Mouse (Mus musculus) spleen, adult 2 months (tissue): ENCODE data around the gene Elmo2. TPM values are rescaled to one million over a fixed set of nuclear protein-coding genes. Genes with fewer than 3 reads are reported as not detected.

Experiments used
- DNase-seq, 2 experiments: peaks; one replicate each; pipeline versions ENCODE4 v3.0.0 to v3.0.0-alpha.2; 2012 to 2021; ENCODE audit warnings: low spot score in 2 of 2, low read depth in 1 of 2
- H3K27ac ChIP-seq: fragments of 200-500 bp; 2 replicates; pipeline ENCODE4 v1.5.1; 2012; ENCODE audit warnings: low read length, inconsistent platforms; ENCODE audit not compliant: insufficient read depth
- H3K27me3 ChIP-seq: fragments of 200-500 bp; 2 replicates; pipeline ENCODE4 v1.6.1; 2012; ENCODE audit warnings: mild to moderate bottlenecking, moderate library complexity, low read length, inconsistent platforms; ENCODE audit not compliant: control insufficient read depth, insufficient read depth
- H3K36me3 ChIP-seq: fragments of 200-500 bp; 2 replicates; pipeline ENCODE4 v1.6.1; 2012; ENCODE audit warnings: mild to moderate bottlenecking, low read length, inconsistent platforms; ENCODE audit not compliant: control insufficient read depth, insufficient read depth
- H3K4me1 ChIP-seq: fragments of 200-500 bp; 2 replicates; pipeline ENCODE4 v1.6.1; 2011; ENCODE audit warnings: inconsistent platforms; ENCODE audit not compliant: control insufficient read depth, insufficient read depth, insufficient read length
- H3K4me3 ChIP-seq: fragments of 200-500 bp; 2 replicates; pipeline ENCODE4 v1.5.1; 2011; ENCODE audit warnings: mild to moderate bottlenecking, inconsistent platforms; ENCODE audit not compliant: insufficient read depth, insufficient read length; ENCODE audit errors: extremely low read depth
- CTCF ChIP-seq: fragments of 200-500 bp; IDR thresholded peaks from 2 replicates; pipeline ENCODE4 v1.5.1; 2011; ENCODE audit warnings: mild to moderate bottlenecking, inconsistent platforms; ENCODE audit not compliant: insufficient read depth, insufficient read length, insufficient replicate concordance; ENCODE audit errors: extremely low read depth
- POLR2A ChIP-seq: fragments of 200-500 bp; IDR thresholded peaks from 2 replicates; pipeline ENCODE4 v1.6.1; 2011; ENCODE audit warnings: low read depth, low read length, inconsistent platforms
- WGBS: fragments of 180-500 bp; shearing (Covaris S2); methylation state at CpG from one replicate; pipeline ENCODE4 v1.1.7; 2018; 5-methylcytosine and 5-hydroxymethylcytosine counted together
- polyA plus RNA-seq: library from polyadenylated mRNA; depleted of rRNA; stranded (reverse); fragments of >200 nt; gene quantifications from 2 replicates; pipeline ENCODE4 v1.2.3, GENCODE M21; 2012

Gene Elmo2
- polyA plus RNA-seq, 1 experiment = 62.3 TPM

- peaks cover 43% of the 10 kb centered on the region for H3K36me3 ChIP-seq
- no peaks in the 10 kb centered on the region for H3K27me3 ChIP-seq
- peak overlapping the region; percentile 39 for H3K27ac ChIP-seq
- no peak for DNase-seq
- no peaks in the 10 kb centered on the region for H3K4me1 ChIP-seq
- no peak overlapping the region for H3K4me3 ChIP-seq
- 61% methylated on average over 8 of the region's 8 CpGs for WGBS
- no peak for TF ChIP-seq CTCF
- TF ChIP-seq POLR2A = no peak
Measured at GRCm38 (mm10) chr2:165300424-165300823, 25.9 kb downstream of the Elmo2 start.

GRCm38 (mm10) chr2:165297429-165297828 lies 28.9 kb downstream of the Elmo2 start:
- H3K4me3 ChIP-seq = no peak overlapping the region
- H3K4me1 ChIP-seq = no peaks in the 10 kb centered on the region
- H3K27ac ChIP-seq = no peak overlapping the region
- H3K36me3 ChIP-seq = peaks cover 41% of the 10 kb centered on the region
- WGBS = 91% methylated on average over 11 of the region's 11 CpGs
- TF ChIP-seq POLR2A (no peak), CTCF (no peak)
- DNase-seq = no peak
- no peaks in the 10 kb centered on the region for H3K27me3 ChIP-seq

DNA sequence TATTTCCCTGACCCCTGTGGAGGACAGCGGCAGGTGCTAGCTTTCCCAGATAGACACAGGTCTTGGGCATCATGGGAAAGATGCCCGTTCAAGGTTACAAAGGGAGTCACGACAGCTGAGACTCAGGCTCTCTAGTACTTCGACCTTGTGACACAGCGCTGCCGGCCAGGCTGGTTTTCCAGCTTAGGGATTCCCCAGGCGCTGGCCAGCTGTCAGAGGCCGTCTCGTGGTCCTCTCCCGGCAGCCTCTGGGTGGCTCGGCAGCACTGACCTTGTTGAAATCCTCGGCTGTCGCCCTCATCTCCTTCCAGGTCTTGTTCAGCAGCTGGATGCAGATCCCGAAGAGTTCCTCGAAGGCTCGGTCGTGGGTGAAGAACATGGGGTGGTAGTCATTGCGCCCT lies 29.7 kb downstream of the Elmo2 start:
- Histone ChIP-seq H3K27me3 (no peaks in the 10 kb centered on the region), H3K27ac (no peak overlapping the region), H3K4me1 (no peaks in the 10 kb centered on the region), H3K4me3 (no peak overlapping the region), H3K36me3 (peaks cover 45% of the 10 kb centered on the region)
- 87% methylated on average over 18 of the region's 18 CpGs for WGBS
- DNase-seq = no peak
- no peak for TF ChIP-seq POLR2A
- TF ChIP-seq CTCF = no peak

GRCm38 (mm10) chr2:165288315-165289031 lies 37.8 kb downstream of the Elmo2 start:
- H3K27ac ChIP-seq = no peak overlapping the region; the same call in 1 of the 2 replicates
- TF ChIP-seq POLR2A = no peak
- no peak for TF ChIP-seq CTCF
- WGBS = 60% methylated on average over 18 of the region's 18 CpGs
- peaks cover 3% of the 10 kb centered on the region; the same call in 1 of the 2 replicates for H3K4me1 ChIP-seq
- H3K27me3 ChIP-seq = no peaks in the 10 kb centered on the region
- no peak overlapping the region for H3K4me3 ChIP-seq
- no peak for DNase-seq
- H3K36me3 ChIP-seq = peaks cover 11% of the 10 kb centered on the region

GRCm38 (mm10) chr2:165287202-165287984 lies 38.9 kb downstream of the Elmo2 start, which contains the start of gene Slc35c2:
TSS of gene Slc35c2 (minus strand) at chr2:165287869.
- Histone ChIP-seq H3K4me3 (peak within 1 kb of the TSS; percentile 81), H3K4me1 (peaks cover 3% of the 10 kb centered on the region; the same call in 1 of the 2 replicates), H3K27me3 (no peaks in the 10 kb centered on the region), H3K36me3 (peaks cover 16% of the 10 kb centered on the region), H3K27ac (peak within 1 kb of the TSS; percentile 82)
- WGBS = under 1% methylated on average over 49 of the region's 49 CpGs
- peak; percentile 69 to 89 for DNase-seq
- TF ChIP-seq POLR2A = peak; percentile 29; the same call in 1 of the 2 replicates
- no peak for TF ChIP-seq CTCF

GRCm38 (mm10) chr2:165286361-165287201 lies 39.7 kb downstream of the Elmo2 start:
- peaks cover 17% of the 10 kb centered on the region for H3K36me3 ChIP-seq
- peak overlapping the region; percentile 82 for H3K27ac ChIP-seq
- peaks cover 3% of the 10 kb centered on the region; the same call in 1 of the 2 replicates for H3K4me1 ChIP-seq
- WGBS = 8% methylated on average over 18 of the region's 18 CpGs
- H3K4me3 ChIP-seq = peak overlapping the region; percentile 81
- H3K27me3 ChIP-seq = no peaks in the 10 kb centered on the region
- DNase-seq = peak; percentile 18 to 51
- TF ChIP-seq CTCF (no peak), POLR2A (no peak)
